Mouse (Mus musculus): Measurements from ENCODE around the gene Riok2. TPM values are rescaled to one million over a fixed set of nuclear protein-coding genes. Genes with fewer than 3 reads are reported as not detected.
"Not testable (repeated sequence)": the region's sequence is repeated elsewhere in the genome, so short reads cannot be mapped to it uniquely, and the experiment has no call there.

Riok2 gene
- total RNA-seq (2022): 10 to 100 TPM; 47.5 to 55.7 (median 51.9) TPM

GRCm38 (mm10) chr17:17373918-17374910, at the start of gene Riok2:
TSS of gene Riok2 (plus strand) at chr17:17374309.
- peak; percentile 96 for DNase-seq

GRCm38 (mm10) chr17:17326022-17326421, 48.1 kb upstream of the Riok2 start:
- not testable (repeated sequence) for DNase-seq

- no peak for DNase-seq
Observed at GRCm38 (mm10) chr17:17326636-17327035, 47.5 kb upstream of the Riok2 start.

GRCm38 (mm10) chr17:17345374-17346183, 28.5 kb upstream of the Riok2 start:
- DNase-seq: not testable (repeated sequence)

GRCm38 (mm10) chr17:17346281-17346680, 27.8 kb upstream of the Riok2 start:
- not testable (repeated sequence) for DNase-seq

- DNase-seq: no peak
Observed at GRCm38 (mm10) chr17:17373550-17373917, 575 bp upstream of the Riok2 start.

DNA sequence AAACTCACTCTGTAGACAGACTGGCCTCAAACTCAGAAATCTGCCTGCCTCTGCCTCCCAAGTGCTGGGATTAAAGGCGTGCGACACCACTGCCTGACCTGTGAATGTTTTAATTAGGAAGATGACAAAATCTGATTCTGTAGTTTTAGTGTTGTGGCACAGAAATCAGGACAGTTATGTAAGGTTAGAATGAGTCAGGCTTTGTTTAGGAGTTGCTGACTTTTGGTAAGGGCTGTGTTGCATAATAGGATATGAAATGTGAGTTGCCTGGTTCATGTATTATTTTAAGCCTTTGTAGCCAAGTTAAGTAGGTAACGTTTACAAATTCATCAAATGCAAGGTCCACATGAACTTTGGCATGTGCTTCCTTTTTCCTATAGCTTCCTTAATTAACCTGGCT, 1.5 kb downstream of the Riok2 start:
- no peak for DNase-seq

DNA sequence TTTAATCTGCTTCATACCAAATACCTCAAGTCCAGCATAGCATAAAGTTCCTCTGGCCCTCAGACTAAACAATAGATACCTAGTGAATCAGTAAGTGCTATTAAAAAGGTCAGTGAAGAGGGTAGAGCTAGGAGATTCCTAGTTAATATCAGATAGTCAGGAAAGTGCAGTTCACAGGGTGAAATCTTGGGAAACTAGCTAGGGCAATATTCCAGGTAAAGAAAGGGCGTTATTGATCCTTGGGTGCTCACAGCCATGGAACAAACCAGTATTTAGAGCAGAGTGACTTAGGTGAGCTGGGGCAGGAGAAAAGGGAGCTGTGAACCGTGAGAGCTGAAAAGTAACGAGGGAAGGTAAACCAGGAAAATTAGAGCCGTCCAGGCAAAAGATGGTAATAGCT, 9.6 kb downstream of the Riok2 start:
- no peak for DNase-seq

DNA sequence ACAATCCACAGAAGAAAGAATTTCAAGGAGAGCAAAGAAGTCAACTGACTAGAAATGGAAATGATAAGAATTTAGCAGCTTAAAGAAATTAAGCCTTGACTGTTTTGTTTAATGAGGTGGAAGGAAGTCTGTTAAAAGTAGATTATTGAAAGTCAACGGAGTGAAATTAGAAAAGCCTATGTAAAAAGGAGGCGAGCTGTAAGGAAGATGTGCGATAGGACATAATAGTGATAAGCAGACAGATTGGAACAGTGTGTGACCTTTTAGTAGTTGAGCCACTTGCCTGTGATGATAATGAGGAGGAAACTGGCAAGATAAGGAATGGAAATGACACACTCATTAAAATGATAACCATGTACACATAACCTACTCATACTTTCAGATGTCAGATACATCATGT, 10.4 kb downstream of the Riok2 start:
- no peak for DNase-seq

- no peak for DNase-seq
Observed at GRCm38 (mm10) chr17:17386117-17386516, 12.0 kb downstream of the Riok2 start.

DNA sequence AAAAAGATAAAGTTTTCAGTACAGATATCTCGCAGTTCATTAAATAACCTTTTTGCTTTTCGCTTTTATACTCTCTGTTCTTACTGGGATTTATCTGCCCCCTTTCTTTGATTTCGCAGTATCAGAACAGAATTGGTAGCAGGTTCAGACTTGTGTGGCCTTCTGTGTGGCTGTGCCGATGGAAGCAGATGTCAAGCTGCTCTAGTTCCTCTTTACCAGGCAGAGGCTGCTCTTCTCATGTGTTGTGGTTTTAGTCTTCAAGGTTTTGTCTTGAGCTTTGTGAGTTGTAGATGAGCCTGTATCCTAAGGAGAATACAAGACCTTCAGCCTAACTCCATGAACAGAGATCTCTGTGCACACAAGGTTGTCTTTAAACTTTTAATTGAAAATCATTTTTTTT, 17.7 kb downstream of the Riok2 start:
- DNase-seq: no peak

- no peak for DNase-seq
Observed at GRCm38 (mm10) chr17:17392863-17393262, 18.8 kb downstream of the Riok2 start.

GRCm38 (mm10) chr17:17393300-17393699, 19.2 kb downstream of the Riok2 start:
- DNase-seq: no peak

DNA sequence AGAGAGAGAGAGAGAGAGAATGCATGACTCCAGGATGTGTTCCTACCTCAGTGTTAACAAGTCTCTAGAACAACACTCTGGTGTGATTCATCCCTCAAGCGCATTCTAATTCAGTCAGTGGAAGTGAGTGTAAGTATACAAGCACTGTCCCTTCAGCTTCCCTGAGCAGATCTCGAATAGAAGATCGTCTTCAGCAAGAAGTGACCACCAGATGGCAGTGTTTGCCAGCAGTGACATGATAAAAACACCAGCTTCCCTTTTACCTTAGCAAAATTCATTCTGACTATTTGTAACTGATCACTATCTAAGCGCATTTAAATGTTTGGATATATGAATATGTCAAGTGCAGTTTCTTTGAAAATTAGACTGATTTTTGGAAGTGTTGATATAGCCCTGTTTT, 20.2 kb downstream of the Riok2 start:
- peak; percentile 63 for DNase-seq

DNA sequence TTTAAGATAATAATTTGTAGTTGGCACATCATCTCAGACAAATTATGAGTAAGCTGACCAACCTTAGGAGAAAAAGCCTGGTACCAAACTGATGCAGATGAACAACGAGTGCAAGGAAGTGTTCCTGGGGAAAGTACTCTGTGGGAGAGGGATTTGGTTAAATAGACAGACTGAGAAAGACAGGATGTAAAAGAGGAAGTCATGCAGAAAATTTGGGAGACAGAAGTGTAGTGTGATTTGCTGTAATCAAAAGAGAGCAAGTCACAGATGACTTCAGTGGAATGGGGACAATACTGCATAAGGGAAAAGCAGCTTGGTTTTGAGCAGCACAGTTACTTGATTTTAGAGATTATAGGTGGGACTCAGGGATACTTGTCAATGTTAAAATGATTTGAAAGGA, 22.8 kb downstream of the Riok2 start:
- DNase-seq: no peak

DNA sequence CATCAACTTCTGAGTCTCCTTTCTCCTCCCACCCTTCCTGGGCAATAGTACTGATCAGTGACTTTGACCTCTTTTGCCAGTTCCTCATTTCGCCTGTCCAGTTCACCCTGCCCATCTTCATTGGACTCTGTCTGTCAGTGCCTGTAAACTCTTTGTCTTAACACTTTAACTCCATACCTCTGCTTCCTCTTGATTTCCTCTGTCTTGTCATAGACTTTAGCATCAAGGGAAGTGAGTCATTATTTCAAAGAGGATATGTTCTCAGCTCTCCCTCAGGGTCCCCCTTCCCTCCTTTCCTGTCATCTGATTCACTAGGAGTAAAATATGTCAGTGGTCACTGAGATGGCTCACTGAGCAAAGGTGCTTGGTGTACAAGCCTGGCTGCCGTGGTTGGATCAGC, 24.6 kb downstream of the Riok2 start:
- no peak for DNase-seq

GRCm38 (mm10) chr17:17402222-17403004, 28.3 kb downstream of the Riok2 start, which contains the start of gene Lix1:
TSS of gene Lix1 (plus strand) at chr17:17402672.
- no peak for DNase-seq

DNA sequence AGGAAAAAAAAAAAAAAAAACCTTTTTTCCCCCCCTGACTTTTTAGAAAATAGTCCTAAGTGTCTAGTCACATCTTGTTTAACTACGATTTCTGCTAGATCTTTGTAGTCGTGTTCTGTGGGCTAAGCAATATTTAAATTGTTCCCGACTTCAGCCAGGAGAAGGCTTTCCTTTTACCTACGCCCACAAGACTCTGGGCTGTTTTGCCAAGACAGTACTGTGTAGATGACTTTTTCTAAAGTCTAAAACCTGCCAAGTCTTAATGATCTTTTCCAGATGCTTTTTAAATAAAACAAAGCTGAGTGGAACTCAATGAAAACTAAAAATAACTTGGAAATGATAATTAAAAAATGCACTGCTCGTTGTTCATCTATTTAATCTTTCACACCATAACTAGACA, 28.9 kb downstream of the Riok2 start:
- no peak for DNase-seq

- DNase-seq: no peak
Observed at GRCm38 (mm10) chr17:17403578-17404112, 29.5 kb downstream of the Riok2 start.

DNA sequence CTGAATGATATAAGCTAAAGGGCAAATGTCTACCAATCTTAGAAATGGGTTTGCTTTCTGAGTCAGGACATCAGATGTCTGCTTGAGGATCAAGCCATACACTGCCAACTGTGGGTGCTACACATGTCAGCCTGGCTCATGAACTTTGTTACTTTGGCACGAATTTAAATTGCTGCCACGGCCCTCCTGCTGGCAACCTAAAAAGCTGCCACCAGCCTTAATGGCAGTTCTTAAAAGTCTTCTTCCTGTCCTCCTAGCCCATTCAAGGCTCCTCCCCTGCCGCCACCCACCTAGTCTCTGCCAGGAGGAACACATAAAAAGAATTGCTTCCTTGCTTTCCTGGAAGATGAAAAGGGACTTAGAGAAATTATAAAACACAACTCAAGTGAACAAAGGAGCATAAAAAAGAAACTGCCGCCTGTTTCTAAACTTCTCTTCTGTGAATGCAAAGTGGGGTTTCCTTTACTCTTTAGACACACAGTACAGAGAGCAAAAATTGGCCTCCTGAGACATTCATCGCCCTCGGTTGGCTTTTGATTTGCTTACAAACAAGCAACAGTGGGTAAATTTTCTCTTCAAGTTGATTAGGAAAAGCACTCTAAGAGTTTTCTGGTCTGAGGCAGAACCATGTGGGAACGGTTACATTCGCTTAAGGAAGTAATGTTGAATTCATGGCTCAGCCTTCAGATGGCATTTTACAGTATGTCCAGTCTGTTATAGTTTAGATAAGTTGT, 30.9 kb downstream of the Riok2 start:
- DNase-seq: no peak

DNA sequence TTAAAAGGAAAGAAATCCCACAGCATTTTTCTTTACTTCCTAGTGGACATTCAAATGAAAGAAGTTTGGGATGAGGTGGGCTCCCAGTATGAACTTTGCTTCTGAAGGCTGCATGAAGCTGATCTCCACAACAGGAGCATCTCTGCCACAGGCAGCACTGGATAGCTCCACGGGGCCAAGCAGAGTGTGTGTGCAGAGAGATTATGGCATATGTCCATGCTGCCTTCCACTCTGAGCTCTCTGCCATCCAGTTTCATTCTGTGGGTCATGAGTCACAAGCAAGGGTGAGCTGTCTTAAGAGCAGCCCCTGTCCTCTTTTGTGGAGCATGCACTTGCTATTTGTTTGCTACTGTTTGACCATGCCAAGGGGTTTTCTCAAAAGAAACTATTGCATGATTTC, 31.5 kb downstream of the Riok2 start:
- no peak for DNase-seq
